Mouse (Mus musculus) forebrain, postnatal 0 days (tissue): ENCODE results near the gene Abi3bp. TPM values are rescaled to one million over a fixed set of nuclear protein-coding genes. Genes with fewer than 3 reads are reported as not detected.

Source experiments
- ATAC-seq: fragments of 200-750 bp; cut with Nextera tagmentation; 2 replicates; pipeline ENCODE4 v1.8.0; 2017; ENCODE audit warnings: mild to moderate bottlenecking, moderate library complexity
- DNase-seq: peaks from one replicate; pipeline ENCODE4 v3.0.0-alpha.2; 2015
- H3K27ac ChIP-seq: fragments of 300-500 bp; sonication (generic); 2 replicates; pipeline ENCODE4 v1.5.1; 2014; ENCODE audit warnings: low read depth, mild to moderate bottlenecking, antibody characterized with exemption, low read length, moderate library complexity, mixed read lengths
- H3K27me3 ChIP-seq: fragments of 300-500 bp; sonication (generic); 2 replicates; pipeline ENCODE4 v1.6.1; 2014; ENCODE audit warnings: mild to moderate bottlenecking, low read length, mixed read lengths; ENCODE audit not compliant: insufficient read depth
- H3K36me3 ChIP-seq: fragments of 300-500 bp; sonication (generic); 2 replicates; pipeline ENCODE4 v1.6.1; 2014; ENCODE audit warnings: mild to moderate bottlenecking, moderate library complexity; ENCODE audit not compliant: insufficient read depth
- H3K4me1 ChIP-seq: fragments of 300-500 bp; sonication (generic); 2 replicates; pipeline ENCODE4 v1.6.1; 2014; ENCODE audit warnings: antibody characterized with exemption; ENCODE audit not compliant: insufficient read depth
- H3K4me2 ChIP-seq: fragments of 300-500 bp; sonication (generic); 2 replicates; pipeline ENCODE4 v1.6.1; 2014; ENCODE audit warnings: low read depth, mild to moderate bottlenecking, moderate library complexity
- H3K4me3 ChIP-seq: fragments of 300-500 bp; sonication (generic); 2 replicates; pipeline ENCODE4 v1.5.1; 2014; ENCODE audit warnings: low read depth, low read length, mixed read lengths
- H3K9ac ChIP-seq: fragments of 300-500 bp; sonication (generic); 2 replicates; pipeline ENCODE4 v1.6.1; 2014; ENCODE audit warnings: mild to moderate bottlenecking
- H3K9me3 ChIP-seq: fragments of 300-500 bp; sonication (generic); 2 replicates; pipeline ENCODE4 v1.6.1; 2016; ENCODE audit warnings: low read length
- CTCF ChIP-seq: sonication (generic); IDR thresholded peaks from 2 replicates; pipeline ENCODE4 v1.5.1; 2016; ENCODE audit warnings: antibody characterized with exemption, control low read depth, low read depth
- WGBS: fragments of 180-500 bp; shearing (Covaris S2); extraction: QIAGEN DNeasy Blood & Tissue Kit; methylation state at CpG from one replicate; pipeline ENCODE4 v1.1.7; 2014; 5-methylcytosine and 5-hydroxymethylcytosine counted together
- polyA plus RNA-seq: library from polyadenylated mRNA; unstranded; fragments of >200 nt; fragmentation: Nextera tagmentation; extraction: Ambion mirVana; gene quantifications from 2 replicates; pipeline ENCODE4 v1.2.1, GENCODE M21; 2015
- total RNA-seq: library from RNA; depleted of rRNA; stranded (reverse); fragments of >200 nt; gene quantifications from 2 replicates; pipeline ENCODE4 v1.2.3, GENCODE M21; 2014

Abi3bp gene
- total and polyA plus RNA-seq, 2 experiments from 2014 or later: 0.64 to 1.2 TPM

GRCm38 (mm10) chr16:56594866-56595265 lies 117.2 kb downstream of the Abi3bp start:
- ATAC-seq: peak; percentile 12; the same call in 1 of the 2 replicates

DNA sequence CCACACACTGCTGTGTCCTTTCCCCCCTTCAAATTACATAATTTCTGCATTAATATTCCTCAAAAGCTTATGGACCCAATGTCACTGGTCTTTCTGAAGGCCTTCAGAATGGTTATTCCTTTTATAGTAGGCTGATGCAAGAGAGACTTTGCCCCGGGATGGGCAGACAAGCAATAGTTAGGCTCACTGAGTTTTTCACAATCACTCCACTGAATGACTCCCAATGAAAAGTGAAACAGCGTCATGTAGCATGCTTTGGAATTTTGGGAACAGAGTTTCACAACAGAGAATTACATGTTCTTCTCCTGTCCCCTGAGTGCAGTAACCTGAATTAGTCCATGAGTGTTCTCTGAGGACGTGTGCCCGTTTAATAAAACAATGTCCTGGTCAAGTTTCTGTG lies 120.7 kb downstream of the Abi3bp start:
- Histone ChIP-seq H3K4me3 (no peak overlapping the region), H3K36me3 (no peaks in the 10 kb centered on the region), H3K4me2 (no peak overlapping the region), H3K27ac (no peak overlapping the region), H3K9ac (no peak overlapping the region), H3K4me1 (no peaks in the 10 kb centered on the region), H3K27me3 (no peaks in the 10 kb centered on the region), H3K9me3 (no peaks in the 10 kb centered on the region)
- TF ChIP-seq CTCF: no peak
- ATAC-seq: no peak
- 94% methylated on average over 4 of the region's 4 CpGs for WGBS
- DNase-seq: no peak

More at GRCm38 (mm10) chr16:56594866-56595265, 117.2 kb downstream of the Abi3bp start:
- Histone ChIP-seq H3K9ac (no peak overlapping the region), H3K4me1 (no peaks in the 10 kb centered on the region), H3K4me2 (no peak overlapping the region), H3K27ac (no peak overlapping the region), H3K9me3 (no peaks in the 10 kb centered on the region), H3K36me3 (no peaks in the 10 kb centered on the region), H3K27me3 (no peaks in the 10 kb centered on the region), H3K4me3 (no peak overlapping the region)
- TF ChIP-seq CTCF: no peak
- 62% methylated on average over 6 of the region's 6 CpGs for WGBS
- peak; percentile 7 for DNase-seq

DNA sequence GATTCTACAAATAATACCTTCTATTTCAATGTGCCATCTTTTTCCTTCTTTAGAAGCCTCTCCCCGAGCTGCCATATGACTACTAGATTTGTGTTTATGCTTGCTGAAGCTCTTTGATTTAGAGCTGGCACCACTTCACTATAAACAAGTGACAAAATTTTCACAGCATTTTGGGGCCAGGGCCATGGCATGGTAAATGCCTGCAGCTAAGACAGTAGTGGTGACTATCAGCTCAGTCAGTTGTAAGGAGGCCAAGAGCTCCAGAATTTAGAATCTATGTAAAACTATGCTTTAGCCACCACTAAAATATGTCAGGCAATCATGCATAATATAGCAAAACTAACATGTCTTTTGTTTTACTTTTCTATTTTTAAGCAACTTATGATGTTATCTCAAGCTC lies 124.7 kb downstream of the Abi3bp start:
- TF ChIP-seq CTCF: no peak
- WGBS: 60% methylated on average over 1 of the region's 1 CpGs
- no peaks in the 10 kb centered on the region for H3K36me3 ChIP-seq
- H3K4me3 ChIP-seq: no peak overlapping the region
- ATAC-seq: peak; percentile 89
- no peaks in the 10 kb centered on the region for H3K9me3 ChIP-seq
- no peaks in the 10 kb centered on the region for H3K4me1 ChIP-seq
- H3K9ac ChIP-seq: no peak overlapping the region
- H3K4me2 ChIP-seq: no peak overlapping the region
- no peak overlapping the region for H3K27ac ChIP-seq
- peak; percentile 69 for DNase-seq
- no peaks in the 10 kb centered on the region for H3K27me3 ChIP-seq

- ATAC-seq (no peak), DNase-seq (no peak)
- Histone ChIP-seq H3K27me3 (no peaks in the 10 kb centered on the region), H3K9me3 (no peaks in the 10 kb centered on the region), H3K27ac (no peak overlapping the region), H3K9ac (no peak overlapping the region), H3K4me1 (no peaks in the 10 kb centered on the region), H3K4me3 (no peak overlapping the region), H3K36me3 (no peaks in the 10 kb centered on the region), H3K4me2 (no peak overlapping the region)
- no peak for TF ChIP-seq CTCF
- 76% methylated on average over 8 of the region's 8 CpGs for WGBS
Measured at GRCm38 (mm10) chr16:56610572-56610971, 132.9 kb downstream of the Abi3bp start.

DNA sequence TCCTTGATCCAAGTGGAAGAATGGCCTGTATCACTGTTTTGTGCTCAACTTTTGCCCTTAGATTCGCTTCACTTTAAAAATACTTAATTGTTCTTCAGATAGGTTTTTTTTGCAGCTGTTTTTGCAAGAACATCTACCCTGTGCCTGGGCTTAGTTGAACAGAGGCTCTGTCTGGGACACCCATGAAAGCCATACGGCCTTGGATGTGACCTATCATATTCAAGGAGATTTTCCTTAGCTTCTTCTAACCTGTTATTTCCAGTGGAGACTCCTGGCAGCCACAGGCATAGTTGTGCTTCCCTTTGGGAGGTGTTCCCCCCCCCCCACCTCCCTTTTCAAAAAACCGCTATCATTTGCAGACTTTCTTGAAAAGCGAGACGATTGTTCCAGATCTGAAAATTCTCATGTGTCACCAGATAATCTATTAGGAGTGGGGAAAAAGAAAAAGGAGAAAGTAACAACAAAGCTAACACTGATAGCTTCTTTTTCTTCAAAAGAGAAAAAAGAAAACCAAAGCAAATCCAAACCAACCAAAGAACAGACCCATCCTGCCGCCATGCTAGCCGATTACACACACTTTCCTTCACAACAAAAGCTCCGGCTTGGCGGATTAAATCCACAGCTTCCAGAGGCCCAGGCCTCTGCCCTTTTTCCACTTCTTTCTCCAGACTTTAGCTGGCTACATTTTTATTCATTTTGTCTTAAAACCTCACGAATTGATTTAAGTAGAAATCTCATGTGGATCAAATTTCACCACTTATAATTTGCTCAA lies 133.6 kb downstream of the Abi3bp start:
- Histone ChIP-seq H3K27ac (no peak overlapping the region), H3K9me3 (no peaks in the 10 kb centered on the region), H3K27me3 (no peaks in the 10 kb centered on the region), H3K36me3 (no peaks in the 10 kb centered on the region), H3K9ac (no peak overlapping the region), H3K4me3 (no peak overlapping the region), H3K4me1 (no peaks in the 10 kb centered on the region), H3K4me2 (no peak overlapping the region)
- ATAC-seq (no peak), DNase-seq (no peak)
- 46% methylated on average over 10 of the region's 10 CpGs for WGBS
- no peak for TF ChIP-seq CTCF

GRCm38 (mm10) chr16:56638544-56638943 lies 160.9 kb downstream of the Abi3bp start:
- Histone ChIP-seq H3K4me2 (no peak overlapping the region), H3K27me3 (no peaks in the 10 kb centered on the region), H3K9ac (no peak overlapping the region), H3K4me1 (no peaks in the 10 kb centered on the region), H3K27ac (no peak overlapping the region), H3K4me3 (no peak overlapping the region), H3K36me3 (no peaks in the 10 kb centered on the region), H3K9me3 (no peaks in the 10 kb centered on the region)
- no peak for DNase-seq
- WGBS: 94% methylated on average over 3 of the region's 3 CpGs
- no peak for TF ChIP-seq CTCF
- no peak for ATAC-seq

- WGBS: 19% methylated on average over 2 of the region's 2 CpGs
- no peaks in the 10 kb centered on the region for H3K4me1 ChIP-seq
- DNase-seq (no peak), ATAC-seq (no peak)
- TF ChIP-seq CTCF: no peak
- no peak overlapping the region for H3K9ac ChIP-seq
- no peaks in the 10 kb centered on the region for H3K27me3 ChIP-seq
- no peak overlapping the region for H3K4me2 ChIP-seq
- no peak overlapping the region for H3K27ac ChIP-seq
- no peaks in the 10 kb centered on the region for H3K36me3 ChIP-seq
- H3K9me3 ChIP-seq: no peaks in the 10 kb centered on the region
- no peak overlapping the region for H3K4me3 ChIP-seq
Measured at GRCm38 (mm10) chr16:56645251-56645650, 167.6 kb downstream of the Abi3bp start.
